Mouse (Mus musculus): ENCODE measurements around the gene Nhlrc4. TPM values are rescaled to one million over a fixed set of nuclear protein-coding genes. Genes with fewer than 3 reads are reported as not detected.

The Nhlrc4 gene
- polyA plus RNA-seq, 1 experiment from 2014 or later, result not detected

- Histone ChIP-seq H3K27me3 (no peaks in the 10 kb centered on the region), H3K9ac (no peak overlapping the region), H3K4me3 (no peak overlapping the region), H3K9me3 (replicated peaks) (no peaks in the 10 kb centered on the region), H3K27ac (no peak overlapping the region), H3K4me1 (no peaks in the 10 kb centered on the region), H3K4me2 (replicated peaks) (no peak overlapping the region), H3K36me3 (0 out of 2 replicates have a peak, but pooled peaks cover 9% of the 10 kb centered on the region)
- 89% methylated on average over 4 of the region's 4 CpGs for WGBS
- no peak for ATAC-seq (ENCODE audit: low FRiP score)
These were observed 26.4 kb upstream of the Nhlrc4 start for GRCm38 (mm10) chr17:25970954-25971707.

GRCm38 (mm10) chr17:25970448-25970847, 25.7 kb upstream of the Nhlrc4 start:
- no peak overlapping the region for H3K9ac ChIP-seq
- H3K4me3 ChIP-seq, result no peak overlapping the region
- H3K9me3 ChIP-seq (replicated peaks), result no peaks in the 10 kb centered on the region
- no peaks in the 10 kb centered on the region for H3K4me1 ChIP-seq
- 0 out of 2 replicates have a peak, but pooled peaks cover 9% of the 10 kb centered on the region for H3K36me3 ChIP-seq
- 95% methylated on average over 9 of the region's 9 CpGs for WGBS
- ATAC-seq (ENCODE audit: low FRiP score), result no peak
- no peak overlapping the region for H3K27ac ChIP-seq
- H3K4me2 ChIP-seq (replicated peaks), result no peak overlapping the region
- no peaks in the 10 kb centered on the region for H3K27me3 ChIP-seq

GRCm38 (mm10) chr17:25968176-25968575, 23.4 kb upstream of the Nhlrc4 start:
- Histone ChIP-seq H3K9me3 (replicated peaks) (no peaks in the 10 kb centered on the region), H3K4me3 (no peak overlapping the region), H3K36me3 (peaks cover 23% of the 10 kb centered on the region; the same call in 1 of the 2 replicates), H3K27me3 (no peaks in the 10 kb centered on the region), H3K4me2 (replicated peaks) (no peak overlapping the region), H3K9ac (no peak overlapping the region), H3K27ac (no peak overlapping the region), H3K4me1 (no peaks in the 10 kb centered on the region)
- ATAC-seq (ENCODE audit: low FRiP score), result no peak
- 94% methylated on average over 1 of the region's 1 CpGs for WGBS

GRCm38 (mm10) chr17:25967652-25968051, 22.9 kb upstream of the Nhlrc4 start:
- 85% methylated on average over 3 of the region's 3 CpGs for WGBS
- ATAC-seq (ENCODE audit: low FRiP score), result no peak
- H3K9me3 ChIP-seq (replicated peaks), result no peaks in the 10 kb centered on the region

GRCm38 (mm10) chr17:25964271-25964670, 19.5 kb upstream of the Nhlrc4 start:
- peaks cover 46% of the 10 kb centered on the region for H3K36me3 ChIP-seq
- no peak overlapping the region for H3K4me2 ChIP-seq (replicated peaks)
- no peak overlapping the region for H3K4me3 ChIP-seq
- no peaks in the 10 kb centered on the region for H3K9me3 ChIP-seq (replicated peaks)
- H3K27ac ChIP-seq, result no peak overlapping the region
- 87% methylated on average over 7 of the region's 7 CpGs for WGBS
- no peaks in the 10 kb centered on the region for H3K4me1 ChIP-seq
- no peak overlapping the region for H3K9ac ChIP-seq
- no peak for ATAC-seq (ENCODE audit: low FRiP score)
- H3K27me3 ChIP-seq, result no peaks in the 10 kb centered on the region

More at GRCm38 (mm10) chr17:25967652-25968051, 22.9 kb upstream of the Nhlrc4 start:
- no peaks in the 10 kb centered on the region for H3K4me1 ChIP-seq
- no peak overlapping the region for H3K4me3 ChIP-seq
- H3K9ac ChIP-seq, result no peak overlapping the region
- H3K27ac ChIP-seq, result no peak overlapping the region
- no peak overlapping the region for H3K4me2 ChIP-seq (replicated peaks)
- H3K27me3 ChIP-seq, result no peaks in the 10 kb centered on the region
- H3K36me3 ChIP-seq, result peaks cover 25% of the 10 kb centered on the region

GRCm38 (mm10) chr17:25962413-25962905, 17.7 kb upstream of the Nhlrc4 start:
- Histone ChIP-seq H3K4me2 (replicated peaks) (no peak overlapping the region), H3K9me3 (replicated peaks) (no peaks in the 10 kb centered on the region), H3K4me3 (no peak overlapping the region), H3K36me3 (peaks cover 62% of the 10 kb centered on the region), H3K9ac (no peak overlapping the region), H3K4me1 (no peaks in the 10 kb centered on the region), H3K27me3 (no peaks in the 10 kb centered on the region), H3K27ac (no peak overlapping the region)
- WGBS, result 96% methylated on average over 7 of the region's 7 CpGs
- no peak for ATAC-seq (ENCODE audit: low FRiP score)

- H3K4me2 ChIP-seq (replicated peaks), result no peak overlapping the region
- H3K36me3 ChIP-seq, result peaks cover 62% of the 10 kb centered on the region
- ATAC-seq (ENCODE audit: low FRiP score), result no peak
- H3K9me3 ChIP-seq (replicated peaks), result no peaks in the 10 kb centered on the region
- 97% methylated on average over 5 of the region's 5 CpGs for WGBS
- H3K4me1 ChIP-seq, result no peaks in the 10 kb centered on the region
- H3K9ac ChIP-seq, result no peak overlapping the region
- H3K27me3 ChIP-seq, result no peaks in the 10 kb centered on the region
- H3K27ac ChIP-seq, result no peak overlapping the region
- no peak overlapping the region for H3K4me3 ChIP-seq
These were observed 16.8 kb upstream of the Nhlrc4 start for GRCm38 (mm10) chr17:25961566-25961965.

- Histone ChIP-seq H3K9me3 (replicated peaks) (no peaks in the 10 kb centered on the region), H3K27me3 (no peaks in the 10 kb centered on the region; the same call in 1 of the 2 replicates), H3K9ac (no peak overlapping the region), H3K27ac (no peak overlapping the region), H3K36me3 (peaks cover 62% of the 10 kb centered on the region), H3K4me2 (replicated peaks) (no peak overlapping the region), H3K4me3 (no peak overlapping the region), H3K4me1 (0 out of 2 replicates have a peak, but pooled peaks cover 4% of the 10 kb centered on the region)
- WGBS, result 93% methylated on average over 23 of the region's 23 CpGs
- no peak for ATAC-seq (ENCODE audit: low FRiP score)
These were observed 15.1 kb upstream of the Nhlrc4 start for GRCm38 (mm10) chr17:25959630-25960467.

- Histone ChIP-seq H3K4me3 (no peak overlapping the region), H3K9ac (no peak overlapping the region), H3K27ac (no peak overlapping the region), H3K4me1 (0 out of 2 replicates have a peak, but pooled peaks cover 4% of the 10 kb centered on the region), H3K36me3 (peaks cover 55% of the 10 kb centered on the region), H3K9me3 (replicated peaks) (no peaks in the 10 kb centered on the region), H3K27me3 (peaks cover 3% of the 10 kb centered on the region), H3K4me2 (replicated peaks) (no peak overlapping the region)
- ATAC-seq (ENCODE audit: low FRiP score), result no peak
- 93% methylated on average over 11 of the region's 11 CpGs for WGBS
These were observed 14.2 kb upstream of the Nhlrc4 start for GRCm38 (mm10) chr17:25958771-25959494.

GRCm38 (mm10) chr17:25957586-25958051, 12.9 kb upstream of the Nhlrc4 start:
- no peak overlapping the region for H3K9ac ChIP-seq
- H3K36me3 ChIP-seq, result peaks cover 42% of the 10 kb centered on the region
- H3K27me3 ChIP-seq, result peaks cover 14% of the 10 kb centered on the region
- H3K4me3 ChIP-seq, result no peak overlapping the region
- WGBS, result 73% methylated on average over 14 of the region's 14 CpGs
- 0 out of 2 replicates have a peak, but pooled peaks cover 4% of the 10 kb centered on the region for H3K4me1 ChIP-seq
- H3K4me2 ChIP-seq (replicated peaks), result no peak overlapping the region
- ATAC-seq (ENCODE audit: low FRiP score), result no peak; the same call in 1 of the 2 replicates
- no peaks in the 10 kb centered on the region for H3K9me3 ChIP-seq (replicated peaks)
- H3K27ac ChIP-seq, result no peak overlapping the region

- Histone ChIP-seq H3K4me2 (replicated peaks) (no peak overlapping the region), H3K27ac (no peak overlapping the region), H3K36me3 (peaks cover 37% of the 10 kb centered on the region), H3K9ac (no peak overlapping the region), H3K4me3 (no peak overlapping the region), H3K9me3 (replicated peaks) (no peaks in the 10 kb centered on the region), H3K27me3 (peaks cover 24% of the 10 kb centered on the region), H3K4me1 (peaks cover 10% of the 10 kb centered on the region)
- 83% methylated on average over 7 of the region's 7 CpGs for WGBS
- ATAC-seq (ENCODE audit: low FRiP score), result no peak
These were observed 11.9 kb upstream of the Nhlrc4 start for GRCm38 (mm10) chr17:25956631-25957030.

Measured in hindbrain, embryonic 12.5 days (tissue).